ENCODE assay signal across 7 mouse cellular contexts in the genomic region with DNA sequence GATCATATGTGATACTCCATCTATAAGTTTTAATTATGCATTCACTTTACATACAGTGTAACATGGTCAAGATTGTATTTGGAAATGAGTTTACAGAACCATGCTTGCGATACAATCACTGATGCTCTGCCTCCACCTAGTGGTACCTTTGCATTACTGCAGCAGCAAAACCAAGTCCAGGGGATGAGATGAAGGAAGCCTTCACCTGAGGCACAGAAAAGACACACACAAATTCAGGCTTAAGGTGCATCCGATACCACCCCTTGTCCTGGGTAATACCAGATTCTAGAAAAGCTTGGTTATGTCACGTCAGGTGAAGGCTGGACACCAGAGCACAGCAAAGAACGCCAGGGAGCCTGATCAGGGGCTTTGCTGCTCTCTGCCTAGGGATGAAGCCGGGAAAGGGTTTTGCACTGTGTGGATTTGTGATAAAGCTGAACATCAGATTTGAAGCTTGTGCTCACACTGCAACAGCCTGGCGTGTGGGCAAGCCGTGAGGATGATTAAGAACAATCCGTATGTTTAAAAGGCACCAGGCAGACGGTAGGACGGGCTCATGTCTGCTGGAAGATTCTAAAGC. TPM values are rescaled to one million over a fixed set of nuclear protein-coding genes. Genes with fewer than 3 reads are reported as not detected.
DNase-seq lines count a peak whose midpoint lies in the region; ATAC-seq and TF ChIP-seq lines count a peak whose summit lies in the region.

No protein-coding gene starts in this region.

- WGBS in embryonic facial prominence, embryonic 10.5 days = 45% methylated on average over 10 of the region's 10 CpGs
- WGBS in hindbrain, embryonic 14.5 days = 44% methylated on average over 10 of the region's 10 CpGs

- no peak overlapping the region for H3K4me2 ChIP-seq in hindbrain, embryonic 14.5 days (replicated peaks)

- peak; percentile 96 for TF ChIP-seq CTCF in E14TG2a.4 (conservative IDR thresholded peaks at IDR 0.05; ENCODE audit: low read length)

- no peak overlapping the region for H3K27ac ChIP-seq in embryonic facial prominence, embryonic 10.5 days (replicated peaks)
- no peak overlapping the region for H3K27ac ChIP-seq in hindbrain, embryonic 14.5 days

- H3K4me1 ChIP-seq in E14TG2a.4 (replicated peaks; ENCODE audit: low read depth, low read length) = peaks cover 42% of the 10 kb centered on the region
- peaks cover 4% of the 10 kb centered on the region for H3K4me1 ChIP-seq in embryonic facial prominence, embryonic 10.5 days
- H3K4me1 ChIP-seq in hindbrain, embryonic 14.5 days (replicated peaks; ENCODE audit: control insufficient read depth, insufficient read depth, low read length) = no peaks in the 10 kb centered on the region

- ATAC-seq in activated CD4-positive, CD25-positive, alpha-beta regulatory T cell, adult 4 months = peak; percentile 58
- ATAC-seq in hindbrain, embryonic 14.5 days (ENCODE audit: low FRiP score) = peak; percentile 51; the same call in 1 of the 2 replicates

- no peaks in the 10 kb centered on the region for H3K27me3 ChIP-seq in E14TG2a.4 (ENCODE audit: insufficient read depth, low read length)
- H3K27me3 ChIP-seq in embryonic facial prominence, embryonic 10.5 days (replicated peaks; ENCODE audit: low read depth, poor library complexity, severe bottlenecking) = 0 out of 2 replicates have a peak, but pooled peaks cover under 1% of the 10 kb centered on the region
- no peaks in the 10 kb centered on the region for H3K27me3 ChIP-seq in hindbrain, embryonic 14.5 days (ENCODE audit: control insufficient read depth, insufficient read depth, low read length)

- peak; percentile 60 for DNase-seq in embryonic facial prominence, embryonic 10.5 days (ENCODE audit: low spot score)
- DNase-seq in hindbrain, embryonic 14.5 days (ENCODE audit: low spot score) = peak; percentile 86
- DNase-seq in layer of hippocampus, adult 9-10 months (ENCODE audit: low spot score) = peak; percentile 73
- peak; percentile 54 for DNase-seq in lung, postnatal 25 days (ENCODE audit: low spot score)
- peak; percentile 34 for DNase-seq in right cerebral cortex, postnatal 14 days

- H3K36me3 ChIP-seq in E14TG2a.4 (ENCODE audit: insufficient read depth, low read length) = peaks cover 13% of the 10 kb centered on the region
- peaks cover 21% of the 10 kb centered on the region for H3K36me3 ChIP-seq in embryonic facial prominence, embryonic 10.5 days (replicated peaks)
- peaks cover 14% of the 10 kb centered on the region for H3K36me3 ChIP-seq in hindbrain, embryonic 14.5 days (replicated peaks; ENCODE audit: control insufficient read depth, insufficient read depth)

- H3K9ac ChIP-seq in hindbrain, embryonic 14.5 days = peak overlapping the region; percentile 8; the same call in 1 of the 2 replicates

- H3K9me3 ChIP-seq in E14TG2a.4 (ENCODE audit: low read length) = no peaks in the 10 kb centered on the region
- no peaks in the 10 kb centered on the region for H3K9me3 ChIP-seq in embryonic facial prominence, embryonic 10.5 days
- H3K9me3 ChIP-seq in hindbrain, embryonic 14.5 days (ENCODE audit: control insufficient read depth, low read length) = no peaks in the 10 kb centered on the region

- no peak overlapping the region for H3K4me3 ChIP-seq in E14TG2a.4 (replicated peaks; ENCODE audit: low read length)
- H3K4me3 ChIP-seq in embryonic facial prominence, embryonic 10.5 days = no peak overlapping the region
- no peak overlapping the region for H3K4me3 ChIP-seq in hindbrain, embryonic 14.5 days (replicated peaks; ENCODE audit: low read length)

RNA-seq across cellular contexts. Expression of gene Rab12, which starts 29.4 kb away (rescaled TPM):
- 10 to 100 TPM in 1 of 2 experiments, 1 to 10 TPM in 1; 7.2 to 14.1 TPM for polyA plus RNA-seq in activated CD4-positive, CD25-positive, alpha-beta regulatory T cell, adult 4 months (2017; shearing (Covaris generic))
- polyA plus RNA-seq in embryonic facial prominence, embryonic 10.5 days (2016; fragmentation: Nextera tagmentation; extraction: Ambion mirVana) = 25.5 and 27.4 TPM in 2 replicates
- polyA plus RNA-seq in hindbrain, embryonic 14.5 days (2014; fragmentation: Nextera tagmentation; extraction: Ambion mirVana) = 96.6 and 102 TPM in 2 replicates

RNA-seq across cellular contexts. Expression of gene Mtcl1, which starts 40.6 kb away (rescaled TPM):
- not detected for polyA plus RNA-seq in activated CD4-positive, CD25-positive, alpha-beta regulatory T cell, adult 4 months (2017; shearing (Covaris generic))
- 13.2 and 22.3 TPM in 2 replicates for polyA plus RNA-seq in embryonic facial prominence, embryonic 10.5 days (2016; fragmentation: Nextera tagmentation; extraction: Ambion mirVana)
- polyA plus RNA-seq in hindbrain, embryonic 14.5 days (2014; fragmentation: Nextera tagmentation; extraction: Ambion mirVana) = 35.1 and 37.9 TPM in 2 replicates

Comparison
In these comparisons a context has a peak if more than half of its experiments do, and no peak if none do; other contexts are left out.
1. DNase-seq: peak in every context shown above with its lines; median percentile 86 in hindbrain, embryonic 14.5 days; 73 in layer of hippocampus, adult 9-10 months; 60 in embryonic facial prominence, embryonic 10.5 days; 54 in lung, postnatal 25 days; 34 in right cerebral cortex, postnatal 14 days.
2. RNA of gene Mtcl1, which starts 40.6 kb away (polyA plus RNA-seq): 35.1 to 37.9 TPM in hindbrain, embryonic 14.5 days and 13.2 to 22.3 TPM in embryonic facial prominence, embryonic 10.5 days; not detected in activated CD4-positive, CD25-positive, alpha-beta regulatory T cell, adult 4 months; every median in the first group is over 10 times any median in the second.